Mouse (Mus musculus) embryonic fibroblast, embryonic 13.5 days (primary cell): ENCODE measurements around the gene Tnfrsf18. TPM values are rescaled to one million over a fixed set of nuclear protein-coding genes. Genes with fewer than 3 reads are reported as not detected.

Source experiments
- H3K27ac ChIP-seq: 2 replicates; pipeline ENCODE4 v1.5.1; 2012; ENCODE audit warnings: low read length, control low read depth, inconsistent platforms; ENCODE audit not compliant: insufficient read depth
- H3K4me1 ChIP-seq: 2 replicates; pipeline ENCODE4 v1.6.1; 2011; ENCODE audit warnings: low read length; ENCODE audit not compliant: control insufficient read depth, insufficient read depth
- H3K4me3 ChIP-seq: 2 replicates; pipeline ENCODE4 v1.5.1; 2011; ENCODE audit warnings: mild to moderate bottlenecking, control low read depth, low read length; ENCODE audit not compliant: insufficient read depth
- CTCF ChIP-seq: IDR thresholded peaks from 2 replicates; pipeline ENCODE4 v1.5.1; 2011; ENCODE audit warnings: mild to moderate bottlenecking, control low read depth, low read length, moderate library complexity, borderline replicate concordance; ENCODE audit not compliant: insufficient read depth
- POLR2A ChIP-seq: IDR thresholded peaks from 2 replicates; pipeline ENCODE4 v1.6.1; 2011; ENCODE audit warnings: low read depth, mild to moderate bottlenecking, control low read depth, low read length, moderate library complexity
- polyA plus RNA-seq: library from polyadenylated mRNA; stranded (reverse); fragments of >200 nt; gene quantifications from 2 replicates; pipeline ENCODE4 v1.2.4, GENCODE M21; 2011; ENCODE audit warnings: low read depth; ENCODE audit not compliant: missing spikeins, insufficient read length

Tnfrsf18 gene
- 1.4 TPM in 1 of 2 replicates, not detected in the other for polyA plus RNA-seq

DNA sequence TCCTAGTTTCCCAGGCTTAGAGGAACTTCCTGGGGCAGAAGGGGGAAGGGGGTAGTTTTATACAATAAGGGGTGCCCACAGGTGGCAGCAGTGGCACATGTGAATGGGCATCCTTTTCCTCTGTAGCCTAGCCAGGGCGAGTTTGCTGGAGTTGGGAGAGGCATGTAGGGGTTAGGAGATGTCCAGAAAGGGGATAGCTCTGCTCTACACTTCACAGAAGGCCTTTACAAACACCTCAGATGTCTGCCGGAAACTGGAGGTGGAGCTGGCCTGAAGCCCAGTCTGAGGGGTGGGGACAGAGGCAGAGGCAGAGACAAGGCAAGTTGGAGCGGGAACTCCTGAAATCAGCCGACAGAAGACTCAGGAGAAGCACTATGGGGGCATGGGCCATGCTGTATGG is at the start of gene Tnfrsf18:
Tnfrsf18 (plus strand) TSS at position 152 of the 400 bp plus-strand sequence.
- Histone ChIP-seq H3K27ac (no peak within 1 kb of the TSS), H3K4me1 (peaks cover 3% of the 10 kb centered on the region), H3K4me3 (no peak within 1 kb of the TSS)
- TF ChIP-seq POLR2A (no peak), CTCF (no peak)

DNA sequence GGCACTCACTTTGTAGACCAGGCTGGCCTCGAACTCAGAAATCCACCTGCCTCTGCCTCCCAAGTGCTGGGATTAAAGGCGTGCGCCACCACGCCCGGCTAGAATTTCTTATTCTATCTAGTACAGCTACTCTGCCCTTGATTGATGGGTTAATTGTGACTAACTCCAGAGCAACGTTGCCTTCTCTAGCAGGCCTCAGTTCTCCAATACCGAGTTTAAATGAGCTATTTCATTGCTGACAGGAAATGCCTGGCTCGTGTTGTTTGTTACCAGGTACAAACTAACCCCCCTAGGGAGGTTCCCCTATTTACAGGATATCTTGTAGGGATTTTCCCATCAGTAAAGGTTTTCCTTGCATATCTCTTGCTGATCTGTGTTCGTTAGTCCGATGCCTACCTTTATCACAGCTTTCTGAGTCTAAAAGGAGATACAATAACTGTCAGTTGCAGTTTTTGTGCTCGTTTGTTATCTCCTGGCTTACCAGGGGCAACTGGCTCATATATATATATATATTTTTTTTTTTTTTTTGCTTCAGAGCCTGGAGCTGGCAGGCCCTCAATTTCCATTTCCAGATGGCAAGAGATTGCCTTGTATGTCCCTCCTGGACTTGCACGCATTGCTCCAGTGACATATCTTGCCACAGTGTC is 44.4 kb upstream of the Tnfrsf18 start:
- no peak for TF ChIP-seq POLR2A
- Histone ChIP-seq H3K4me1 (no peaks in the 10 kb centered on the region), H3K27ac (no peak overlapping the region), H3K4me3 (no peak overlapping the region)

DNA sequence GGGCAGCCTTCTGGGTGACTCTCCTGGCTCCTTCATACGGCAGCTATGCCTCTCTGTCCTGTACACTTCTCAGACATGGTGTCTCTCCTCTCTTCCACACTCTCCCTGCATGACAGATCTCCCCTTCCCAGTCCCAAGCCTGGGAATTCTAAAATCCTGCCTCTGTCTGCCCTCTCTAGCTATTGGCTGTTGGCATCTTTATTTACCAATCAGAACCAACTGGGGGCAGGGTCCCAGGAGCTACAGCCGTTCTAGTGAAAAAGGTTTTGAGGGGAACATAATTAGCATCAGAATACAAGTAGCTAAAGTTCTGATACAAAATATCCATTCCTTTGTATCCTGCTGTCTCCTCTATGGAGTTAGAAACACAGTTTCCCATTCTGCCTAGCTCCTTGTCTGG is 42.2 kb upstream of the Tnfrsf18 start:
- TF ChIP-seq POLR2A (no peak), CTCF (no peak)
- Histone ChIP-seq H3K4me1 (no peaks in the 10 kb centered on the region), H3K27ac (no peak overlapping the region), H3K4me3 (no peak overlapping the region)

DNA sequence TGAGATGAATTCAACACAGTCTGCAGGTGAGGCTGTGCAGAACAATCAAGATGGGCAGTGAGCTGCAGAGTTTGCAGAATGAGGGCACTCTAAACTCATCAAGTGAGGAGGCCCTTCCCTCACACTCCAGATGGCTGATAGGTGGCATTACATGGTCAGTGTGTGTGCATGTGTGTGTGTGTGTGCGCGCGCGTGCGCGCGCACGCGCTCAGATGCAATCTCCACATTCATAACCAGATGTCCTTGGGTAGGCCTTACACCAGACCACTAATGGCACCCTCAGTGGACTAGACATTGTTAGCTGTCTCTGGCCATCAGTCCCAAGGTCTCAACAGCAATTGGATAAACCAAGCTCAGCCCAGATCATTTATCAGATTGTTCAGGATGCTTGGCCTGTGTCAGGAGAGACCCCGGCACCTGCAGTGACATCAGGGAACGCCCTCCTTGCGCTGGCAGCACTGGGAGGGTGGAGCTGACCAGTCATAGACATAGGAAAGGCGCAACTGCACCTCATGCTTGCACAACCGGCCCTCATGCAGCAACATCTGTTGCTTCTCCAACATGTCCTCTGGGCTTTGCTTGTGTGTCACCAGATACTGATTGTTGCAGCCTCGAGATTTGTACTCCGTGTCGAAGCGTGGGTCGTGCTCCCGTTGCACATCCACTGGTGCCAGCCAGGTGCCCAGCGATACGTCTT is 34.6 kb upstream of the Tnfrsf18 start:
- no peak overlapping the region for H3K27ac ChIP-seq
- peak overlapping the region; percentile 50 for H3K4me3 ChIP-seq
- TF ChIP-seq CTCF: no peak
- 0 out of 2 replicates have a peak, but pooled peaks have one; percentile 1 for TF ChIP-seq POLR2A
- H3K4me1 ChIP-seq: peaks cover 3% of the 10 kb centered on the region; the same call in 1 of the 2 replicates

DNA sequence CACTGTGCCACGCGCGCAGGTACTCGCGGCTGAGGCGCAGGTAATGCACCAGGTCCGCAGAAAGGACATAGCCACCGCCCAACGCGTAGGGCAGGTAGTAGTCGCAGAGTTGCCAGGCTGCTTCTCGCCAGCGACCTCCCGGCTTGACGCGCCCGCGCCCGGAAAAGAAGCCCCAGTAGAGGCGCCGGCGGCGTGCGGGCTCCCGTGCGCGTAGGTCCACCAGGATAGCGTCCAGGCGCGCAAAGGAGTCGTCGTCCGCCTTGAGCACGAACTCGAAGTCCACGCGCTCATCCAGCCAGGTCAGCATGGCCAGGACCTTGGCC is 34.1 kb upstream of the Tnfrsf18 start:
- no peak for TF ChIP-seq POLR2A
- TF ChIP-seq CTCF: no peak
- peak overlapping the region; percentile 50 for H3K4me3 ChIP-seq
- peak overlapping the region; percentile 85 for H3K27ac ChIP-seq
- peaks cover 3% of the 10 kb centered on the region; the same call in 1 of the 2 replicates for H3K4me1 ChIP-seq

DNA sequence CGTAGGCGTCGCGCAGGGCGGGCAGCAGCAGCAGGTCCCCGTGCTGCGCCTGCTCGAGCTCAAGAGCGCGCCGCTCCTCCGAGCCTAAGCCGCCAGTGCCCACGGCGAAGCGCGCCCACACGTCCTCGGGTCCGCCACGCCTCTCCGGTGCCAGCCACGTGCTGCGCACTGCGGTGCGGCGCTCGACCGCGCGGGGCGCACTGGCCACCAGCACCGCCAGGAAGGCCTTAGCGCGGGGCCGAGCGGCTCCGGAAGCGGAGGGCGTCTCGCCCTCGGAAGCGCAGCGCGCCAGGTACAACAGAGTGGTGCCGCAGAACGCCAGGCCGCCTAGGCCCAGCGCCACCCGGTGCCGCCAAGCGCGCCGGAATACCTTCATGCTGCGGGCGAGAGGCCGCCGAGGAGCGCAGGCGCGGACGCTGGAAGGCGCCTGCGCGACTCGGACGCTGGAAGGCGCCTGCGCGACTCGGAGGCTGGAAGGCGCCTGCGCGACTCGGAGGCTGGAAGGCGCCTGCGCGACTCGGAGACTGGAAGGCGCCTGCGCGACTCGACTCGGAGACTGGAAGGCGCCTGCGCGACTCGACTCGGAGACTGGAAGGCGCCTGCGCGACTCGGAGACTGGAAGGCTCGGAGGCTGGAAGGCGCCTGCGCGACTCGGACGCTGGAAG is 33.6 kb upstream of the Tnfrsf18 start, which contains the start of the genes B3galt6 and Sdf4:
B3galt6 (minus strand) TSS at position 409 of the 665 bp plus-strand sequence.
Sdf4 (plus strand) TSS at position 632 of the 665 bp plus-strand sequence.
- Histone ChIP-seq H3K27ac (peak within 1 kb of the TSS; percentile 93), H3K4me1 (peaks cover 3% of the 10 kb centered on the region; the same call in 1 of the 2 replicates), H3K4me3 (peak within 1 kb of the TSS; percentile 98)
- TF ChIP-seq POLR2A: peak; percentile 65
- peak; percentile 50 for TF ChIP-seq CTCF

DNA sequence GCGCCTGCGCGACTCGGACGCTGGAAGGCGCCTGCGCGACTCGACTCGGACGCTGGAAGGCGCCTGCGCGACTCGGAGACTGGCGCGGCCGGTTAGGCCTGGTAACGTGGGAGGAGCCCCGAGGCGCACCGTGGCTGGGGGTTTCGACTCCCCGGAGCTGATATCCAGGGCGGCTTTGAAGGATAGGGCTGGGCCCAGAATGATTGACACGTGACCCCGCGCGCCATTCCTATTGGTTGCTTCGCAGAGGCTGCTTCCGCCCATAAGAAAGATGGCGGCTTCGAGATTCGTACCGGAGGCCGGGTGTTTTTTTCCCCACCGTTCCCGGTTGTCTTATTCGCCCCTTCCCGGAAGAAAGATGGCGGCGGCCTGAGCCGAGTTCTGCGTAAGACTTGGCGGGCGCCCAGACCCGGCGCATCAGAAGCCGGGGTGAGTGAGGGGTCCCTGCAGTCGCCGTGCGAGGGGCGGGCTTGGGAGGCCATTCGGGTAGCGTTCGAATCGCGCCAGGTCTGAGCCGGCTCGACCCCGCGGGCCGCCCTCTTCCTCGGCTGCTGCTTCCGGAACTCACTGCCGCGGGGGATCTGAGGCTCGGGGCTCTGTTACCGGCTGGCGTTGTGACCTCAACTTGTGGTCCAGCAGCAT is 32.9 kb upstream of the Tnfrsf18 start:
- TF ChIP-seq POLR2A (peak; percentile 59; the same call in 1 of the 2 replicates), CTCF (no peak)
- peak overlapping the region; percentile 98 for H3K4me3 ChIP-seq
- peak overlapping the region; percentile 93 for H3K27ac ChIP-seq
- peaks cover 3% of the 10 kb centered on the region; the same call in 1 of the 2 replicates for H3K4me1 ChIP-seq

DNA sequence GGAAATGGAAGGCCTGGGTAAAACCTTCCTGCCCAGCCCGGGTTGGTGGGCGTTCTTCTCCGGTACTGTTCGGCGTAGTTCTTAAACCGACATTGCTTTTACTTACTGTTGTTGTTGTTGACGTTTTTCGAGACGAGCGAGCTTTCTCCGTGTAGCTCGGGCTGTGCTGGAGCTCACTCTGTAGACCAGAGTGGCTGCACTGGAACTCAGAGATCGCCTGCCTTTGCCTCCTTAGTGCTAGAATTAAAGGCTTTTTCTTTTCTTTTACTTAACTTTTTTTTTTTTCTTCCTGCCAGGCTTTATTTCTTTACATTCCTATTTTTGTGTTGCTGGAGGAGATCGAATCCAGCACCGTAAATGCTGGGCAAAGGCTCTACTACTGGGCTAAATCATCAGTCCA is 32.4 kb upstream of the Tnfrsf18 start:
- Histone ChIP-seq H3K4me1 (peaks cover 3% of the 10 kb centered on the region; the same call in 1 of the 2 replicates), H3K27ac (peak overlapping the region; percentile 93), H3K4me3 (peak overlapping the region; percentile 98)
- TF ChIP-seq CTCF: no peak
- no peak for TF ChIP-seq POLR2A

DNA sequence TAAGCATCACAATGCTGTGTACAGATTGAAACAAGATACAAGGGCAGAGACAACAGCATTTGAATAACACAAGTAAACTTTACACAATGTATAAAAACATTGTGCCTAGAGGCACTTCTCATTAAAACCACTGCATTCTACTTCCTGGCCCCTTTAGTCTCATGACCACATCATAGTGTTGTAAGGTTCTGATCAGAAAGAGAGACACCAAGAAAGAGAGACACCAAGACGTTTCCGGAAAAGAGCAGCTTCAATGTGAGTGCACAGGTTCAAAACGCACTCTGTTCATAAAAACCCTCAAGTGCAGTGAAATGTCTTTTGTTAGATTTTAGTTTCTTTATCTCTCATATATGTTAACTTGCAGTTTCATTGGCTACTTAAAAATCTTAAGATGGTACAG is 21.9 kb upstream of the Tnfrsf18 start:
- H3K27ac ChIP-seq: no peak overlapping the region
- H3K4me3 ChIP-seq: no peak overlapping the region
- TF ChIP-seq CTCF: no peak
- TF ChIP-seq POLR2A: no peak
- H3K4me1 ChIP-seq: no peaks in the 10 kb centered on the region
